Mouse (Mus musculus): Measurements from ENCODE around the gene Csf1.

Csf1 gene

GRCm38 (mm10) chr3:107759929-107760581, at the start of gene Csf1:
Csf1 (minus strand) TSS chr3:107760469.
- DNase-seq: peak; percentile 83

GRCm38 (mm10) chr3:107808013-107808750, 47.9 kb upstream of the Csf1 start:
- no peak for DNase-seq

- DNase-seq: no peak
Observed at GRCm38 (mm10) chr3:107807386-107807974, 47.2 kb upstream of the Csf1 start.

- DNase-seq: no peak
Observed at GRCm38 (mm10) chr3:107806916-107807315, 46.6 kb upstream of the Csf1 start.

GRCm38 (mm10) chr3:107804799-107805198, 44.5 kb upstream of the Csf1 start:
- DNase-seq: no peak

GRCm38 (mm10) chr3:107802185-107802946, 42.1 kb upstream of the Csf1 start:
- DNase-seq: no peak

- DNase-seq: no peak
Observed at GRCm38 (mm10) chr3:107798946-107799345, 38.7 kb upstream of the Csf1 start.

- DNase-seq: no peak
Observed at GRCm38 (mm10) chr3:107796191-107796983, 36.1 kb upstream of the Csf1 start.

- no peak for DNase-seq
Observed at GRCm38 (mm10) chr3:107794890-107795289, 34.6 kb upstream of the Csf1 start.

- peak; percentile 54 for DNase-seq
Observed at GRCm38 (mm10) chr3:107793300-107794201, 33.3 kb upstream of the Csf1 start.

- DNase-seq: no peak
Observed at GRCm38 (mm10) chr3:107792736-107793135, 32.5 kb upstream of the Csf1 start.

- no peak for DNase-seq
Observed at GRCm38 (mm10) chr3:107790766-107791303, 30.6 kb upstream of the Csf1 start.

- DNase-seq: no peak
Observed at GRCm38 (mm10) chr3:107790227-107790626, 30.0 kb upstream of the Csf1 start.

GRCm38 (mm10) chr3:107788885-107789284, 28.6 kb upstream of the Csf1 start:
- DNase-seq: no peak

- peak; percentile 35 for DNase-seq
Observed at GRCm38 (mm10) chr3:107787613-107788501, 27.6 kb upstream of the Csf1 start.

GRCm38 (mm10) chr3:107786980-107787612, 26.8 kb upstream of the Csf1 start:
- DNase-seq: peak; percentile 37

GRCm38 (mm10) chr3:107786344-107786743, 26.1 kb upstream of the Csf1 start:
- no peak for DNase-seq

GRCm38 (mm10) chr3:107785546-107785945, 25.3 kb upstream of the Csf1 start:
- DNase-seq: no peak

- no peak for DNase-seq
Observed at GRCm38 (mm10) chr3:107783315-107783714, 23.0 kb upstream of the Csf1 start.

Measured in embryo, embryonic 11 days (tissue).